Mouse (Mus musculus) limb, embryonic 10.5 days (tissue): Measurements from ENCODE around the gene Rfx2. TPM values are rescaled to one million over a fixed set of nuclear protein-coding genes. Genes with fewer than 3 reads are reported as not detected.
A peak's percentile ranks its signal among the peaks of the same experiment; 100 is the strongest.

Experiments used
- DNase-seq: peaks from one replicate; pipeline ENCODE4 v3.0.0-alpha.2; 2017; ENCODE audit warnings: low spot score
- H3K27ac ChIP-seq: fragments of 300-500 bp; sonication (generic); 2 replicates; pipeline ENCODE4 v1.5.1; 2016; ENCODE audit warnings: mild to moderate bottlenecking
- H3K27me3 ChIP-seq: fragments of 300-500 bp; sonication (generic); 2 replicates; pipeline ENCODE4 v1.6.1; 2016; ENCODE audit warnings: low read depth, mild to moderate bottlenecking; ENCODE audit not compliant: poor library complexity, severe bottlenecking
- H3K36me3 ChIP-seq: fragments of 300-500 bp; sonication (generic); 2 replicates; pipeline ENCODE4 v1.6.1; 2016; ENCODE audit warnings: mild to moderate bottlenecking, moderate library complexity
- H3K4me1 ChIP-seq: fragments of 300-500 bp; sonication (generic); 2 replicates; pipeline ENCODE4 v1.6.1; 2016
- H3K4me3 ChIP-seq: fragments of 300-500 bp; sonication (generic); 2 replicates; pipeline ENCODE4 v1.5.1; 2016; ENCODE audit warnings: mild to moderate bottlenecking, moderate library complexity
- H3K9me3 ChIP-seq: fragments of 300-500 bp; sonication (generic); replicated peaks from 2 replicates; pipeline ENCODE4 v1.6.1; 2016; ENCODE audit warnings: mild to moderate bottlenecking
- WGBS: fragments of 180-500 bp; shearing (Covaris S2); methylation state at CpG from one replicate; pipeline ENCODE4 v1.1.7; 2016; 5-methylcytosine and 5-hydroxymethylcytosine counted together
- polyA plus RNA-seq: library from polyadenylated mRNA; unstranded; fragments of >200 nt; fragmentation: Nextera tagmentation; extraction: Ambion mirVana; gene quantifications from 2 replicates; pipeline ENCODE4 v1.2.1, GENCODE M21; 2016

The Rfx2 gene
- polyA plus RNA-seq, result 3.2 and 4.5 TPM in 2 replicates

GRCm38 (mm10) chr17:56830411-56831110 lies at the start of gene Rfx2:
TSS of gene Rfx2 (minus strand) at chr17:56831013.
- H3K4me1 ChIP-seq, result peaks cover 20% of the 10 kb centered on the region
- no peaks in the 10 kb centered on the region for H3K9me3 ChIP-seq
- no peak for DNase-seq
- peaks cover 50% of the 10 kb centered on the region for H3K27me3 ChIP-seq
- no peaks in the 10 kb centered on the region for H3K36me3 ChIP-seq
- WGBS, result under 1% methylated on average over 50 of the region's 62 CpGs
- H3K4me3 ChIP-seq, result peak within 1 kb of the TSS; percentile 70
- H3K27ac ChIP-seq, result peak within 1 kb of the TSS; percentile 78

DNA sequence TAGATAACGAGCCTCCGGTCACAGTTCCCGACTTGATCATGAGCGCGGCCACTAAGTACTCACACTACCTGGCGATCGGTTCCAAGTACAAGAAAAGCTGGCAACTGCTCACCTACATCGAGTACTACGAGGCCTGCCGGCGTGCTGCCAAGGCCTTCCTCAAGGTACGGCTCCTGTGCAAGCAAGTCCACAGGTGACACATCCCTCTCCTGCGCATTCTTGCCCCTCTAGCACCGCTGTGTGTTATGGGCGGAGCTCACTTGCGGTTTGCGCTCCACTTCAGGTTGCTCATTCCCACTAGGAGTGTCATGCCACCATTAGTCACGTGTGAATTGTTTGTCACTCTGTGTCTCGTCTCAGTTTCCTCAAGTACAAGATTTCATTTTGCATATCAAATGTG lies 46.6 kb upstream of the Rfx2 start:
- H3K36me3 ChIP-seq, result no peaks in the 10 kb centered on the region
- H3K4me3 ChIP-seq, result no peak overlapping the region
- H3K4me1 ChIP-seq, result no peaks in the 10 kb centered on the region
- H3K9me3 ChIP-seq, result no peaks in the 10 kb centered on the region
- H3K27me3 ChIP-seq, result no peaks in the 10 kb centered on the region
- H3K27ac ChIP-seq, result no peak overlapping the region
- DNase-seq, result no peak
- WGBS, result 92% methylated on average over 19 of the region's 19 CpGs

DNA sequence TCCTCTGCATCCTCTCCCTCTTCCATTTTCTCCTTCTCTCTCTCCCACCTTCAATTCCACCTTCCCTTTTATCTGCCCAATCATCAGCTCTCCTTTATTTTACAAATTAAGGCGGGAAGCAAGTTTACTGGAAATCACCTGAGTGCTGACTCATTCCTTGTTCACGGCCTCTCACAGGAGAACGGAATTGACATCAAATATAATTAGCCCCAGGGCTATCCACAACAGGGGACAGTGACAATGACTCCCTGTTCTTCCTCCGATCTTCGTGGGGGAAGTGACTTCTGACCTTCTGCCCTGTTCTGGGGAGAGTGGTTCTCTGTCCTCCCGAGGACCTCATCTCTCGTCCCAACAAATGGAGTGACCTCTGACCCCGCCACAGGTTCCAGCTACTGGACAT lies 46.2 kb upstream of the Rfx2 start:
- WGBS, result 76% methylated on average over 8 of the region's 8 CpGs
- Histone ChIP-seq H3K9me3 (no peaks in the 10 kb centered on the region), H3K27ac (no peak overlapping the region), H3K4me1 (no peaks in the 10 kb centered on the region), H3K4me3 (no peak overlapping the region), H3K27me3 (no peaks in the 10 kb centered on the region), H3K36me3 (no peaks in the 10 kb centered on the region)
- no peak for DNase-seq

GRCm38 (mm10) chr17:56876465-56876864 lies 45.7 kb upstream of the Rfx2 start:
- WGBS, result 90% methylated on average over 3 of the region's 3 CpGs
- no peak overlapping the region for H3K4me3 ChIP-seq
- H3K36me3 ChIP-seq, result no peaks in the 10 kb centered on the region
- H3K4me1 ChIP-seq, result no peaks in the 10 kb centered on the region
- no peak for DNase-seq
- H3K9me3 ChIP-seq, result no peaks in the 10 kb centered on the region
- H3K27me3 ChIP-seq, result no peaks in the 10 kb centered on the region
- H3K27ac ChIP-seq, result no peak overlapping the region

- Histone ChIP-seq H3K36me3 (no peaks in the 10 kb centered on the region), H3K9me3 (no peaks in the 10 kb centered on the region), H3K27me3 (no peaks in the 10 kb centered on the region), H3K4me3 (no peak within 1 kb of the TSS), H3K4me1 (no peaks in the 10 kb centered on the region), H3K27ac (no peak within 1 kb of the TSS)
- WGBS, result 89% methylated on average over 12 of the region's 12 CpGs
- DNase-seq, result no peak
Observed at GRCm38 (mm10) chr17:56874936-56875651, 44.3 kb upstream of the Rfx2 start, which contains the start of gene 1700061G19Rik. TSS of gene 1700061G19Rik (plus strand) at chr17:56875477.

DNA sequence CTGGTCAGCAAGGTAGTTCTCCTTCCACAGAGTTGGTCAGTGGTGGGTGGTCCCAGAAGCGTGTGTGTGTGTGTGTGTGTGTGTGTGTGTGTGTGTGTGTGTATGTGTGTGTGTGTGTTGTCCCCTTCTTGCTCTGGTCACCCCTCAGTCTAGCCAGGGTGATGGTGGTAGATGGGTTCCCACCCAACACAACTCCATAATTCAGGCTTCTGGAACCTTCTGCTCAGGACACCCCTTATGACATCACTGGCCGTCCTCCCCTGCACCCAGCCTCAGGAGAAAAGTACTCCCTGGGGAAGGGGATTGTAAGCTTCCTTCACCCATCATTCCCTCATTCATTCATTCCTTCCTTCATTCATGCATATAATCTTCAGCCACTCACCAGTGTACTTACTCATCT lies 43.4 kb upstream of the Rfx2 start, which contains the start of gene Acsbg2:
TSS of gene Acsbg2 (minus strand) at position 211 of the 400 bp plus-strand sequence.
- Histone ChIP-seq H3K27ac (no peak within 1 kb of the TSS), H3K36me3 (no peaks in the 10 kb centered on the region), H3K4me3 (no peak within 1 kb of the TSS), H3K9me3 (no peaks in the 10 kb centered on the region), H3K4me1 (no peaks in the 10 kb centered on the region), H3K27me3 (no peaks in the 10 kb centered on the region)
- 73% methylated on average over 2 of the region's 2 CpGs for WGBS
- DNase-seq, result no peak

DNA sequence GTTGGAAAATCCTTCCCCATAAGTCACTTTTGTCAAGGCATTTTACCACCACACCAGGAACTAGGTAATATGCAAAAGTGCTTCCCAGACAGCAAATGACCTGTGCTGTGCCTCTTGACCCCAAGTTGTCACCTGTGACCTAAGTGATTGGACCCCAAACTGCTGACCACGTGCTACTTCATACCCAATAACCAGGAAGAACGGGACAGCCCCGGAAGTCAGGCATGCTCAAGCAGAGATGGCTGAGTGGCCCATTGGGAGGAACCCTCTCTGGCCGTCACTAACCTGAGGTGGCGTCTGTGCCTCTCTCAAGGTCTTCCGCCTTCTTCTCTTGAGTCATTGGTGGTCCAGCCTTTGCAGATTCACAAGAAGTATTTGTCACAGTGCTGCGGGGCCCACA lies 41.7 kb upstream of the Rfx2 start:
- 79% methylated on average over 7 of the region's 7 CpGs for WGBS
- no peak overlapping the region for H3K4me3 ChIP-seq
- H3K9me3 ChIP-seq, result no peaks in the 10 kb centered on the region
- DNase-seq, result no peak
- no peaks in the 10 kb centered on the region for H3K27me3 ChIP-seq
- no peaks in the 10 kb centered on the region for H3K36me3 ChIP-seq
- no peaks in the 10 kb centered on the region for H3K4me1 ChIP-seq
- no peak overlapping the region for H3K27ac ChIP-seq

GRCm38 (mm10) chr17:56871767-56872166 lies 41.0 kb upstream of the Rfx2 start:
- Histone ChIP-seq H3K4me3 (no peak overlapping the region), H3K9me3 (no peaks in the 10 kb centered on the region), H3K27ac (no peak overlapping the region), H3K4me1 (no peaks in the 10 kb centered on the region), H3K27me3 (no peaks in the 10 kb centered on the region), H3K36me3 (no peaks in the 10 kb centered on the region)
- WGBS, result 86% methylated on average over 8 of the region's 8 CpGs
- DNase-seq, result no peak

DNA sequence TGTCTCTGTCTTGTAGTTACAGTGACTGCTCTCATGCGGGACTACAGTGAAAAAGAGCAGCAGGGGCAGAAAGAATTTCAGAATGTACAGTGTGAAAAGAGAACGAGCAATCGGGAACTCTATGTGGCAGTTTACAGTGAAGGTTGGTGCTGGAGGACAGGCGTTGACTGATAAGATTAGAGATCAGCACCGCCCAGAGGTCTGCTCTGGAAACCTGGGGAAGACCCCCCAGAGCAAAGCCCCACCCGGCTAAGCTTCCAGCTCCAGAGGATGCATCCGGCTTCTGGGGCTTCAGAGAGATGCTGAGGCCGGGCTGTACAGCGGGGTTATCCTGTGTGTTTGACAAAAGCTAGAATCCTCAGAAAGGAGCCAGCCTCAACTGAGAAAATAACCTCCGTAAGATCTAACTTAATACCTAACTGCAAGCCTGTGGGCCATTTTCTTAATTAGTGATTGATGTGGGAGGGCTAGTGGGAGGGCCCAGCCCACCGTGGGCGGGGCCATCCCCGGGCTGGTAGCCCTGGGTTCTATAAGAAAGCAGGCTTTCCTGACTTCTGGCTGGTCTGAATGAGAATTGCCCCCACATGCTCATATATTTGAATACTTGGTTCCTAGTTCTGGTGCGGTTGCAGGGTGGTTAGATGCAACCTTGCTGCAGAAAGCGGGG lies 39.6 kb upstream of the Rfx2 start:
- WGBS, result 69% methylated on average over 15 of the region's 15 CpGs
- Histone ChIP-seq H3K4me1 (no peaks in the 10 kb centered on the region), H3K4me3 (no peak overlapping the region), H3K9me3 (no peaks in the 10 kb centered on the region), H3K27ac (no peak overlapping the region), H3K27me3 (no peaks in the 10 kb centered on the region), H3K36me3 (no peaks in the 10 kb centered on the region)
- DNase-seq, result no peak

DNA sequence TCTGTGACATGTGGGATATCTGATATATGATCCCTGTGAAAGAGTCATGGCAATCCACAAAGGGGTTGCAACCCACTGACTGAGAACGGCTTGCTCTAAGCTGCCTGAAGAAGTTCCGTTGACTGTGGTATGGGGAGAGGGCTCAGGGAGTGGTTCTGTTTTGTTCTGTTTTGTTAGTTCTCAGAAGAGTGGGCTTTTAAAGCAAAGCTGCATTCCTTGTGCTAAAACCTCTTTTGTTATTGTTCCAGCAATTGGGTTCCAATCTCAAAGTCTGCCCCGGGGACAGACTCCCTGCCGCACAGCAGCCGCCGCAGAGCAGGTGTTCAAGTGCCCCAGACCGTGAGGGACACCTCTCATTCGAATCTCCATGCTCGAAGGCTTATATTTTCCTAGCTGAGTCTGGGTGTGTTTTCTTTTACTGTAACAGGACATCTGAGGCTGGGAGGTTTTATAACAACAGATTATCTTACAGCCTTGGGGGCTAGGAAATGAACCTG lies 38.7 kb upstream of the Rfx2 start:
- no peak overlapping the region for H3K27ac ChIP-seq
- H3K36me3 ChIP-seq, result no peaks in the 10 kb centered on the region
- H3K4me1 ChIP-seq, result no peaks in the 10 kb centered on the region
- no peaks in the 10 kb centered on the region for H3K9me3 ChIP-seq
- WGBS, result 91% methylated on average over 9 of the region's 9 CpGs
- no peaks in the 10 kb centered on the region for H3K27me3 ChIP-seq
- no peak overlapping the region for H3K4me3 ChIP-seq
- no peak for DNase-seq

DNA sequence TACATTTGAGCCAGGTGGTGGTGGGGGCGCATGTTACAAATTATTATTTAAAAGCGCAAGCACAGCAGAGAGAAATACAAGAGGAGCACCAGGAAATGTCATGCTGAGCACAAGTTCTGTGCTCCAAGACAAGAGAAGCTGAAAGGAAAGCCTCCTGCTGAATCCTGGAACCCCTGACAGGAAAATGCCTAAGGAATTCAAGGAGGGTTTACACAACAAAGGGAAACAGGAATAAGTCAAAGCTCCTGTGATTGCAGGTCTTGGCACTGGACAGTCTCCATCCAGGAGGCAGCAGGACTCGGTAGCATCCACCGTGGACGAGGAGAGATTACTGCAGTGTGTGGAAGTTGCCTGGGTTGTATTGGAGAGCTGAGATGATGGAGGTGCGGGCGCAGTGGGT lies 35.3 kb upstream of the Rfx2 start:
- Histone ChIP-seq H3K36me3 (no peaks in the 10 kb centered on the region), H3K9me3 (no peaks in the 10 kb centered on the region), H3K4me1 (0 out of 2 replicates have a peak, but pooled peaks cover 5% of the 10 kb centered on the region), H3K4me3 (no peak overlapping the region), H3K27ac (no peak overlapping the region; the same call in 1 of the 2 replicates), H3K27me3 (no peaks in the 10 kb centered on the region)
- DNase-seq, result no peak
- 85% methylated on average over 7 of the region's 7 CpGs for WGBS

DNA sequence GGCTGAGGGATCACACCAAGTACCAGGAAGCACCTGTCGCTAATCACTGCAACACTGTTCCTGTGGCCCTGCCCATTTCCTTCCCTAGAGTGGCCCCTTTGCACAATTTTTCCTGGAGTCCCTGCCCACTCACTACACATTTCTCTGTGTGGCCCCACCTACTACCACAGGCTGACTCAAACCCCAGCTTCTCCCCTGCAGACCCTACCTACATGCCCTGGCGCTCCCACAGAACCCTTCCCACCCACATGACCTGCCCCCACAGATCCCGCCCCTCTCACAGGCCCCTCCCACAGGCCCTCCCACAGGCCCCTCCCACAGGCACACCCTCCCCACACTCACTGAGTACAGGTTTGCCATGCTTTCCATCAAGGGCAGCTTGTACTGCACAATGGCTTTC lies 30.4 kb upstream of the Rfx2 start:
- Histone ChIP-seq H3K9me3 (no peaks in the 10 kb centered on the region), H3K36me3 (no peaks in the 10 kb centered on the region), H3K27me3 (no peaks in the 10 kb centered on the region), H3K4me1 (0 out of 2 replicates have a peak, but pooled peaks cover 5% of the 10 kb centered on the region), H3K27ac (no peak overlapping the region), H3K4me3 (no peak overlapping the region)
- WGBS, result 61% methylated on average over 3 of the region's 3 CpGs
- DNase-seq, result no peak

DNA sequence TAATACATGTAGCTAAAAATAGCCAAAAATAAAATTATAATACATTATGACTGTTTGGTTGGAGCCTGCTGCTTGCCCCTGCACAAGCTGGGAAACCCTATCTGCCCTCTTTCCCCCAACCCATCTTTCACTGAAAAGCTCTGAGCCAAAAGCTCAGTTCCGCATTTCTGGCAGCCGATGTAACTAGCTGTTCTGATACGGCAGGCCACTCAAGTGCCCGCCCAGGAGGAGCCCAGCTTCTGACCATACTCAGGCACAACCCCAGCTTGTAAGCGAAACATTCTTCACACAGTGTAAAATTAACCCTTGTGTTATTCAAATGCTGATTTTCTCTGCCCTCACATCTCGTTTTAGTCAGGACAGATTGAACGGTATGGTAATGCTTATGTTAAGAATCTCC lies 28.1 kb upstream of the Rfx2 start:
- Histone ChIP-seq H3K9me3 (no peaks in the 10 kb centered on the region), H3K36me3 (no peaks in the 10 kb centered on the region), H3K27me3 (no peaks in the 10 kb centered on the region), H3K27ac (no peak overlapping the region), H3K4me1 (0 out of 2 replicates have a peak, but pooled peaks cover 5% of the 10 kb centered on the region), H3K4me3 (no peak overlapping the region)
- no peak for DNase-seq
- 81% methylated on average over 7 of the region's 7 CpGs for WGBS
